Mouse (Mus musculus): ENCODE data around the gene Polk. TPM values are rescaled to one million over a fixed set of nuclear protein-coding genes. Genes with fewer than 3 reads are reported as not detected.

The Polk gene
- polyA plus RNA-seq, 1 experiment: 6.6 TPM

- Histone ChIP-seq H3K4me1 (ENCODE audit: control insufficient read depth, insufficient read depth, low read length) (peaks cover under 1% of the 10 kb centered on the region; the same call in 1 of the 2 replicates), H3K4me3 (replicated peaks; ENCODE audit: control insufficient read depth, low read depth, low read length) (no peak overlapping the region), H3K27ac (ENCODE audit: control insufficient read depth, insufficient read depth, low read depth, low read length, poor library complexity) (no peak overlapping the region)
- no peak for TF ChIP-seq POLR2A (IDR thresholded peaks at IDR 0.05; ENCODE audit: borderline replicate concordance, control insufficient read depth, low read depth, low read length)
- no peak for TF ChIP-seq CTCF (IDR thresholded peaks at IDR 0.05; ENCODE audit: control insufficient read depth, insufficient read depth, low read length)
- WGBS: 61% methylated on average over 3 of the region's 3 CpGs
Measured at GRCm38 (mm10) chr13:96521294-96521693, 21.1 kb downstream of the Polk start.

GRCm38 (mm10) chr13:96517335-96517734, 25.0 kb downstream of the Polk start:
- WGBS: 88% methylated on average over 2 of the region's 2 CpGs
- no peak overlapping the region for H3K27ac ChIP-seq (ENCODE audit: control insufficient read depth, insufficient read depth, low read depth, low read length, poor library complexity)
- peaks cover 2% of the 10 kb centered on the region; the same call in 1 of the 2 replicates for H3K4me1 ChIP-seq (ENCODE audit: control insufficient read depth, insufficient read depth, low read length)

GRCm38 (mm10) chr13:96516249-96516648, 26.1 kb downstream of the Polk start:
- TF ChIP-seq POLR2A (IDR thresholded peaks at IDR 0.05; ENCODE audit: borderline replicate concordance, control insufficient read depth, low read depth, low read length) (no peak), CTCF (IDR thresholded peaks at IDR 0.05; ENCODE audit: control insufficient read depth, insufficient read depth, low read length) (no peak)
- Histone ChIP-seq H3K4me1 (ENCODE audit: control insufficient read depth, insufficient read depth, low read length) (peaks cover 2% of the 10 kb centered on the region), H3K4me3 (replicated peaks; ENCODE audit: control insufficient read depth, low read depth, low read length) (no peak overlapping the region), H3K27ac (ENCODE audit: control insufficient read depth, insufficient read depth, low read depth, low read length, poor library complexity) (no peak overlapping the region)
- 81% methylated on average over 9 of the region's 9 CpGs for WGBS

More at GRCm38 (mm10) chr13:96517335-96517734, 25.0 kb downstream of the Polk start:
- no peak overlapping the region for H3K4me3 ChIP-seq (replicated peaks; ENCODE audit: control insufficient read depth, low read depth, low read length)
- no peak for TF ChIP-seq POLR2A (IDR thresholded peaks at IDR 0.05; ENCODE audit: borderline replicate concordance, control insufficient read depth, low read depth, low read length)
- no peak for TF ChIP-seq CTCF (IDR thresholded peaks at IDR 0.05; ENCODE audit: control insufficient read depth, insufficient read depth, low read length)

GRCm38 (mm10) chr13:96514154-96514942, 28.0 kb downstream of the Polk start:
- no peak overlapping the region for H3K4me3 ChIP-seq (replicated peaks; ENCODE audit: control insufficient read depth, low read depth, low read length)
- H3K4me1 ChIP-seq (ENCODE audit: control insufficient read depth, insufficient read depth, low read length): peaks cover 2% of the 10 kb centered on the region
- H3K27ac ChIP-seq (ENCODE audit: control insufficient read depth, insufficient read depth, low read depth, low read length, poor library complexity): no peak overlapping the region
- WGBS: 83% methylated on average over 5 of the region's 5 CpGs
- TF ChIP-seq CTCF (IDR thresholded peaks at IDR 0.05; ENCODE audit: control insufficient read depth, insufficient read depth, low read length) (no peak), POLR2A (IDR thresholded peaks at IDR 0.05; ENCODE audit: borderline replicate concordance, control insufficient read depth, low read depth, low read length) (no peak)

- WGBS: 38% methylated on average over 5 of the region's 5 CpGs
- Histone ChIP-seq H3K4me3 (replicated peaks; ENCODE audit: control insufficient read depth, low read depth, low read length) (no peak overlapping the region), H3K4me1 (ENCODE audit: control insufficient read depth, insufficient read depth, low read length) (peaks cover 2% of the 10 kb centered on the region), H3K27ac (ENCODE audit: control insufficient read depth, insufficient read depth, low read depth, low read length, poor library complexity) (no peak overlapping the region)
- TF ChIP-seq CTCF (IDR thresholded peaks at IDR 0.05; ENCODE audit: control insufficient read depth, insufficient read depth, low read length): no peak
- no peak for TF ChIP-seq POLR2A (IDR thresholded peaks at IDR 0.05; ENCODE audit: borderline replicate concordance, control insufficient read depth, low read depth, low read length)
Measured at GRCm38 (mm10) chr13:96511893-96512292, 30.5 kb downstream of the Polk start.

GRCm38 (mm10) chr13:96511262-96511661, 31.1 kb downstream of the Polk start:
- no peak overlapping the region for H3K4me3 ChIP-seq (replicated peaks; ENCODE audit: control insufficient read depth, low read depth, low read length)
- H3K4me1 ChIP-seq (ENCODE audit: control insufficient read depth, insufficient read depth, low read length): peaks cover 1% of the 10 kb centered on the region
- WGBS: 61% methylated on average over 1 of the region's 1 CpGs
- no peak overlapping the region for H3K27ac ChIP-seq (ENCODE audit: control insufficient read depth, insufficient read depth, low read depth, low read length, poor library complexity)
- TF ChIP-seq POLR2A (IDR thresholded peaks at IDR 0.05; ENCODE audit: borderline replicate concordance, control insufficient read depth, low read depth, low read length) (no peak), CTCF (IDR thresholded peaks at IDR 0.05; ENCODE audit: control insufficient read depth, insufficient read depth, low read length) (no peak)

- 9% methylated on average over 13 of the region's 13 CpGs for WGBS
- Histone ChIP-seq H3K27ac (ENCODE audit: control insufficient read depth, insufficient read depth, low read depth, low read length, poor library complexity) (0 out of 2 replicates have a peak overlapping the region, but pooled peaks have one; percentile 3), H3K4me3 (replicated peaks; ENCODE audit: control insufficient read depth, low read depth, low read length) (no peak overlapping the region), H3K4me1 (ENCODE audit: control insufficient read depth, insufficient read depth, low read length) (no peaks in the 10 kb centered on the region; the same call in none of the 2 replicates)
- TF ChIP-seq POLR2A (IDR thresholded peaks at IDR 0.05; ENCODE audit: borderline replicate concordance, control insufficient read depth, low read depth, low read length): no peak
- TF ChIP-seq CTCF (IDR thresholded peaks at IDR 0.05; ENCODE audit: control insufficient read depth, insufficient read depth, low read length): no peak
Measured at GRCm38 (mm10) chr13:96510635-96511034, 31.7 kb downstream of the Polk start.

GRCm38 (mm10) chr13:96507541-96507940, 34.8 kb downstream of the Polk start:
- Histone ChIP-seq H3K27ac (ENCODE audit: control insufficient read depth, insufficient read depth, low read depth, low read length, poor library complexity) (no peak overlapping the region), H3K4me3 (replicated peaks; ENCODE audit: control insufficient read depth, low read depth, low read length) (no peak overlapping the region), H3K4me1 (ENCODE audit: control insufficient read depth, insufficient read depth, low read length) (no peaks in the 10 kb centered on the region; the same call in none of the 2 replicates)
- WGBS: 81% methylated on average over 4 of the region's 4 CpGs
- TF ChIP-seq CTCF (IDR thresholded peaks at IDR 0.05; ENCODE audit: control insufficient read depth, insufficient read depth, low read length) (no peak), POLR2A (IDR thresholded peaks at IDR 0.05; ENCODE audit: borderline replicate concordance, control insufficient read depth, low read depth, low read length) (no peak)

All from bone marrow, adult 2 months (tissue).